Mouse (Mus musculus): ENCODE measurements around the gene Tgfbr3. TPM values are rescaled to one million over a fixed set of nuclear protein-coding genes. Genes with fewer than 3 reads are reported as not detected.

Tgfbr3 gene
- polyA plus RNA-seq (2017; shearing (Covaris generic)) = 9.3 TPM

GRCm38 (mm10) chr5:107289234-107289764 lies at the start of gene Tgfbr3:
Tgfbr3 (minus strand) TSS chr5:107289629.

GRCm38 (mm10) chr5:107330916-107331421 lies 41.5 kb upstream of the Tgfbr3 start, which contains the start of gene Brdt:
Brdt (plus strand) TSS chr5:107331159.

Other genes with a start within 250 kb of the Tgfbr3 start
- 0.70 TPM for gene Brdt, start 41.5 kb upstream of the Tgfbr3 start, polyA plus RNA-seq (2017; shearing (Covaris generic))
- 1.1 TPM for gene Ephx4, start 113.1 kb upstream of the Tgfbr3 start, polyA plus RNA-seq (2017; shearing (Covaris generic))
- gene Lpcat2b, start 141.9 kb upstream of the Tgfbr3 start, polyA plus RNA-seq (2017; shearing (Covaris generic)) = not detected
- gene Btbd8, start 148.4 kb upstream of the Tgfbr3 start, polyA plus RNA-seq (2017; shearing (Covaris generic)) = 9.0 TPM
- gene Gm42669, start 218.0 kb upstream of the Tgfbr3 start, polyA plus RNA-seq (2017; shearing (Covaris generic)) = 0.35 TPM
- gene 1700028K03Rik, start 245.1 kb upstream of the Tgfbr3 start, polyA plus RNA-seq (2017; shearing (Covaris generic)) = 0.10 TPM